Mouse (Mus musculus) hindbrain, embryonic 12.5 days (tissue): ENCODE measurements around the gene Dnajc15. TPM values are rescaled to one million over a fixed set of nuclear protein-coding genes. Genes with fewer than 3 reads are reported as not detected.

Source experiments
- ATAC-seq: fragments of 200-750 bp; cut with Nextera tagmentation; 2 replicates; pipeline ENCODE4 v1.8.0; 2017; ENCODE audit warnings: moderate TSS enrichment; ENCODE audit not compliant: low FRiP score
- H3K27ac ChIP-seq: fragments of 300-500 bp; sonication (generic); 2 replicates; pipeline ENCODE4 v1.5.1; 2016; ENCODE audit warnings: mild to moderate bottlenecking
- H3K27me3 ChIP-seq: fragments of 300-500 bp; sonication (generic); 2 replicates; pipeline ENCODE4 v1.6.1; 2016; ENCODE audit warnings: mild to moderate bottlenecking
- H3K36me3 ChIP-seq: fragments of 300-500 bp; sonication (generic); 2 replicates; pipeline ENCODE4 v1.6.1; 2016; ENCODE audit warnings: mild to moderate bottlenecking
- H3K4me1 ChIP-seq: fragments of 300-500 bp; sonication (generic); 2 replicates; pipeline ENCODE4 v1.6.1; 2016
- H3K4me2 ChIP-seq: fragments of 300-500 bp; sonication (generic); replicated peaks from 2 replicates; pipeline ENCODE4 v1.6.1; 2016; ENCODE audit warnings: mild to moderate bottlenecking
- H3K4me3 ChIP-seq: fragments of 300-500 bp; sonication (generic); 2 replicates; pipeline ENCODE4 v1.5.1; 2016; ENCODE audit warnings: mild to moderate bottlenecking
- H3K9ac ChIP-seq: fragments of 300-500 bp; sonication (generic); 2 replicates; pipeline ENCODE4 v1.6.1; 2016; ENCODE audit warnings: mild to moderate bottlenecking, moderate library complexity
- H3K9me3 ChIP-seq: fragments of 300-500 bp; sonication (generic); replicated peaks from 2 replicates; pipeline ENCODE4 v1.6.1; 2016; ENCODE audit warnings: mild to moderate bottlenecking
- WGBS: fragments of 180-500 bp; shearing (Covaris S2); methylation state at CpG from one replicate; pipeline ENCODE4 v1.1.7; 2016; 5-methylcytosine and 5-hydroxymethylcytosine counted together
- polyA plus RNA-seq: library from polyadenylated mRNA; unstranded; fragments of >200 nt; fragmentation: Nextera tagmentation; extraction: Ambion mirVana; gene quantifications from 2 replicates; pipeline ENCODE4 v1.2.1, GENCODE M21; 2016

Dnajc15 gene
- polyA plus RNA-seq, 1 experiment from 2014 or later, result 75.4 TPM

DNA sequence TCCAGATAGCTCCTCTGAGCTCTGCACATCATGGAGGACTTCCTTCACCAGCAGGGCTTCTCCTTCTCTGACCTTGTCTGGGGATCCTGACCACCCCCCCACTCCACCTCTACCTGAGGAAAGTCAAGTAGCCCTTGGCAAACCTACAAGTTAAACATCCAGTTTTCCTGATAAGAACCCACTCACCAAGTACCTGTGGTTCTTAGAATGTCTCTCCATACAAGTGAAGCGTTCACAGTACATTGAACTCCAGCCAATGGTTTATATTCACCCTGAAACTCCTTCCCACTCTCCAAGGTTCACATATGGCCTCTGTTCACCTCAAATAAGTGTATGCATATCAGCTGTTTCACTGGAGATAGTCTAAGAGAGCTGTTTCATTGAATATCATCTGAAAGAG, 97.6 kb downstream of the Dnajc15 start:
- no peaks in the 10 kb centered on the region for H3K4me1 ChIP-seq
- H3K9me3 ChIP-seq, result peaks cover under 1% of the 10 kb centered on the region; the same call in 1 of the 2 replicates
- no peak overlapping the region for H3K4me2 ChIP-seq
- no peaks in the 10 kb centered on the region for H3K36me3 ChIP-seq
- no peak overlapping the region for H3K4me3 ChIP-seq
- no peak overlapping the region for H3K9ac ChIP-seq
- H3K27ac ChIP-seq, result no peak overlapping the region
- ATAC-seq, result no peak
- H3K27me3 ChIP-seq, result no peaks in the 10 kb centered on the region
- WGBS, result 89% methylated on average over 1 of the region's 1 CpGs

DNA sequence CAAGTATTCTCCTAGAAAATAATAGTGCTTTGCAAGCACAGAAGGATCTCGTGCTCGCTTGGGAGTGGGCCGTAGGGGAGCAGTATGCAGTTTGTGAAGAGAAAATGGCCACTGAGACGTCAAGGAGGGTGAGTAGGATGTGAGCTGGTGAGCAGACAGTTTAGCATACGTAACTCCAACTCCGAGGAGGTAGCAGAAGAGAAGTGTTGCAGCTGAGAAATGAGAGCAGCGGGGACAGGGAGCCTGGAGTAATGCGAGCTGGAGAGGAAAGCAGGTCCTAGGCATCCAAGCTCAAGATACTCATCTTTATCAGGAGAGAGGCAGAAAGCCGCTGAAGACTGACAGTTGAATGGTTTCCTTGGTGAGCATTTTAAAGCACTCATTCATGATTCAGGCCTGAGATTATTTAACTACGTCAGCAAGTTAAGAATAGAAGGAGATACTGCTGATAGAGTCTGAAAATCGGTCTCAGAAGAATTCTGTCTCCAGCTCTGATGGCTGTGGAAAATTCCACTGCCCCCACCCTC, 98.9 kb downstream of the Dnajc15 start:
- no peaks in the 10 kb centered on the region for H3K4me1 ChIP-seq
- H3K4me2 ChIP-seq, result no peak overlapping the region
- no peaks in the 10 kb centered on the region for H3K9me3 ChIP-seq
- no peak overlapping the region for H3K4me3 ChIP-seq
- no peaks in the 10 kb centered on the region for H3K27me3 ChIP-seq
- no peaks in the 10 kb centered on the region for H3K36me3 ChIP-seq
- no peak for ATAC-seq
- H3K9ac ChIP-seq, result no peak overlapping the region
- WGBS, result 77% methylated on average over 11 of the region's 11 CpGs
- H3K27ac ChIP-seq, result no peak overlapping the region

DNA sequence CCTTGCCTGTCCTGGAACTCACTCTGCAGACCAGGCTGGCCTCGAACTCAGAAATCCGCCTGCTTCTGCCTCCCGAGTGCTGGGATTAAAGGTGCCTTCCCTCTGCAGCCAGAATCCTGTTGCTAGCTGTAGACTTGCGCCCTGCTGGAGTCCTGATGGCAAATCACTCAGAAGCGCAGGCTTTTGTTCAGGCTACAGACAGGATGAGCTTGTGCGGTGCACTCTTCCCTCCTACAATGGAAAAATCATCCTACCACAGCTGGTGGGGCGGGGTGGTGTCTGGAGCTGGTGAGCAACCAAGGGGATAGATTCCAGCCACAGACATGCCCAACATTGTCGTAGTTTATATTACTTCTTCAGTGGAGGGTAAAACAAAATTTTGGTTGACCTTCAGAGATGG, 101.6 kb downstream of the Dnajc15 start:
- Histone ChIP-seq H3K4me3 (no peak overlapping the region), H3K9ac (no peak overlapping the region), H3K27ac (no peak overlapping the region), H3K4me1 (no peaks in the 10 kb centered on the region), H3K4me2 (no peak overlapping the region), H3K27me3 (no peaks in the 10 kb centered on the region), H3K9me3 (no peaks in the 10 kb centered on the region), H3K36me3 (no peaks in the 10 kb centered on the region)
- ATAC-seq, result no peak
- WGBS, result 79% methylated on average over 8 of the region's 8 CpGs

DNA sequence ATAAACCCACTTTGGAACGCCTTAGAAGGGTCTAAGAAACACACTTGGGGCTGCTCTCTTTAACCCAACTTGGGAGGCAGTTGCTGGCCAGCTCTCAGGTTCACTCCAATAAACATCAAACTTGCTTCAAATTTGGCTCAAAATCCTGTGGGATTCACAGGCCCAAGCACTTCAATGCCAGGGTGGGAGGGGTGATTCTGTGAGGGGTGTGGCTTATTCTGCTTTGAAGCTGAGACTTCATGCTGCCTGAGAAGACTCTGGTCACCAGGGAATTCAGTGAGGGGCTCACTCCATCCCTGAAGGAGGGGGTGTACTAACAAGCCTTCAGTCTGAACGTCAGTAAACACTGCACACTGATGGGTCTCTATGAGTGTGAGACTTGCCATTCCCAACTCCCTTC, 103.3 kb downstream of the Dnajc15 start:
- Histone ChIP-seq H3K9ac (no peak overlapping the region), H3K27me3 (no peaks in the 10 kb centered on the region), H3K27ac (no peak overlapping the region), H3K4me3 (no peak overlapping the region), H3K9me3 (no peaks in the 10 kb centered on the region), H3K4me2 (no peak overlapping the region), H3K36me3 (no peaks in the 10 kb centered on the region), H3K4me1 (no peaks in the 10 kb centered on the region)
- WGBS, result 58% methylated on average over 2 of the region's 2 CpGs
- no peak for ATAC-seq

Other genes with a start within 250 kb of the Dnajc15 start
- 0.40 and 0.48 TPM in 2 replicates for gene Epsti1, start 29.1 kb upstream of the Dnajc15 start, polyA plus RNA-seq
- gene Fam216b, start 213.9 kb upstream of the Dnajc15 start, polyA plus RNA-seq, result 0.16 TPM in 1 of 2 replicates, not detected in the other